Mouse (Mus musculus): ENCODE measurements at regions not wholly inside any gene's neighbourhood (a gene's known extent, or its start where the extent isn't known, plus 50 kb on each side); places are given as distances from the start of the nearest gene placed in this dataset.
A peak's percentile ranks its signal among the peaks of the same experiment; 100 is the strongest.

- Histone ChIP-seq H3K4me1 (0 out of 2 replicates have a peak, but pooled peaks cover 8% of the 10 kb centered on the region), H3K27me3 (no peaks in the 10 kb centered on the region), H3K9me3 (replicated peaks) (no peaks in the 10 kb centered on the region), H3K36me3 (no peaks in the 10 kb centered on the region), H3K4me2 (replicated peaks) (no peak overlapping the region), H3K9ac (no peak overlapping the region), H3K27ac (replicated peaks) (no peak overlapping the region), H3K4me3 (replicated peaks) (no peak overlapping the region)
- peak; percentile 30; the same call in 1 of the 2 replicates for ATAC-seq (ENCODE audit: insufficient number of reproducible peaks, low FRiP score, low TSS enrichment, low read depth)
- 27% methylated on average over 14 of the region's 14 CpGs for WGBS
These were observed 119.7 kb downstream of the Rps24 start for GRCm38 (mm10) chr14:24606444-24607173.

GRCm38 (mm10) chr14:24608356-24608755 is 121.4 kb downstream of the Rps24 start:
- Histone ChIP-seq H3K4me3 (replicated peaks) (no peak overlapping the region), H3K27ac (replicated peaks) (no peak overlapping the region), H3K9me3 (replicated peaks) (no peaks in the 10 kb centered on the region), H3K27me3 (no peaks in the 10 kb centered on the region), H3K4me1 (0 out of 2 replicates have a peak, but pooled peaks cover 8% of the 10 kb centered on the region), H3K36me3 (no peaks in the 10 kb centered on the region), H3K4me2 (replicated peaks) (no peak overlapping the region), H3K9ac (no peak overlapping the region)
- ATAC-seq (ENCODE audit: insufficient number of reproducible peaks, low FRiP score, low TSS enrichment, low read depth), result no peak
- 95% methylated on average over 1 of the region's 1 CpGs for WGBS

DNA sequence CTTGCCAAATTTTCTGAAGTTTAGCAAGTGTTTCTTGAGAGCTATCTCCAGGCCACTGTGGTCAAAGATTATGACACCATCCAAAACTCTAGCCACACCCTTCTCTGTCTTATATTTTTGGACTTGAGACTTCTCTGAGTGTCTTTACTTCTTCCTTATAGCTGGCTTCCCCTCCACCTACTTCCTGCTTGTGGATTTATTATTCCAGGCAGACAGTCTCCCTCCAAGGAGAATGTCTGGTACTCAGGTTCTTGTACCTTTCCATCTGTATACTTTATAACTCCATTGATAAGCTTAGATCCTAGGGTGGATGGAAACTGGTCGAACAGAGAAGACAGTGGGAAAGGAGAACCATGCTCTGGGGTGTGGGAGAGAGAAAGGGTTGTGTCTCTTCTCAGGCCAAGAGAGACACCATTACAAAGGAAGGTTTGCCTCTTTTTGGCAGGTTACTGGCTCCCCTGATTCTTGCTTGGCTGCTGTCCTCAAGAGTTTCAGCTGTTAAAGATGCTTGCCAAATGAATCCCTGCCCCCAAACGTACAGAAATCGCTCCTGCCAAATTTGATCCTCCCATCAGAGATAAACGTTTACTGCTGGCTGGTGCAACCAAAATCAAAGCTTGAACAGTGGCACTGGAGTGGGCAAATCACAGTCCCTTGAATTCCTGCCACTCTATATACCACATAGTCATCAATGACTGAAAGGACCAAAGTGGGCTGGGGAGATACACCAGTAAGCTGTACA is 125.5 kb downstream of the Rps24 start:
- Histone ChIP-seq H3K4me1 (no peaks in the 10 kb centered on the region), H3K9me3 (replicated peaks) (no peaks in the 10 kb centered on the region), H3K4me2 (replicated peaks) (no peak overlapping the region), H3K27me3 (no peaks in the 10 kb centered on the region), H3K27ac (replicated peaks) (no peak overlapping the region), H3K36me3 (no peaks in the 10 kb centered on the region), H3K9ac (no peak overlapping the region), H3K4me3 (replicated peaks) (no peak overlapping the region)
- no peak for ATAC-seq (ENCODE audit: insufficient number of reproducible peaks, low FRiP score, low TSS enrichment, low read depth)
- 43% methylated on average over 4 of the region's 4 CpGs for whole genome bisulfite sequencing

DNA sequence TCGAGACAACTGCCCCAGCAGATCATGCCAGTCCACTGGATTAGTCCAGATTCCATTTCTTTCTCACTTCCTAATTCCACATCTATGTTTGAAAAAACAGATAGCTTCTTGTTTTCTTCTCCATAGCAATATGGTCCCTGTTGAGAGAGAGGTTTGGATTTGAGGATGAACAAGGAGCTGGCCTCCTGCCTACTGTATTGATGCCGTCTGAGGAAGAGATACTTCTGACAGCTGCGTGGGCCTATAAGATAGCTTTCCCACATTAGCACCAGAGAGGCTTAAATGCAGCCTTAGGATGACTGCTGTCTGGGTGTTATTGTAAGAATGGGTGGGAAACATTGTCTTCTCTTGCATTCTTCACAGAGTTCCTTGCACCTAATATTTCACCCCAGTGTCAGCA is 128.9 kb downstream of the Rps24 start:
- Histone ChIP-seq H3K4me1 (no peaks in the 10 kb centered on the region), H3K27me3 (no peaks in the 10 kb centered on the region), H3K9me3 (replicated peaks) (no peaks in the 10 kb centered on the region), H3K4me2 (replicated peaks) (no peak overlapping the region), H3K27ac (replicated peaks) (no peak overlapping the region), H3K4me3 (replicated peaks) (no peak overlapping the region), H3K9ac (no peak overlapping the region), H3K36me3 (no peaks in the 10 kb centered on the region)
- 77% methylated on average over 3 of the region's 3 CpGs for WGBS
- no peak for ATAC-seq (ENCODE audit: insufficient number of reproducible peaks, low FRiP score, low TSS enrichment, low read depth)

GRCm38 (mm10) chr14:24616306-24617125 is 129.6 kb downstream of the Rps24 start:
- no peak for ATAC-seq (ENCODE audit: insufficient number of reproducible peaks, low FRiP score, low TSS enrichment, low read depth)
- no peak overlapping the region for H3K4me3 ChIP-seq (replicated peaks)
- no peaks in the 10 kb centered on the region for H3K36me3 ChIP-seq
- H3K4me2 ChIP-seq (replicated peaks), result no peak overlapping the region
- WGBS, result 65% methylated on average over 10 of the region's 10 CpGs
- no peaks in the 10 kb centered on the region for H3K9me3 ChIP-seq (replicated peaks)
- no peaks in the 10 kb centered on the region for H3K27me3 ChIP-seq
- H3K27ac ChIP-seq (replicated peaks), result no peak overlapping the region
- H3K9ac ChIP-seq, result no peak overlapping the region
- no peaks in the 10 kb centered on the region for H3K4me1 ChIP-seq

DNA sequence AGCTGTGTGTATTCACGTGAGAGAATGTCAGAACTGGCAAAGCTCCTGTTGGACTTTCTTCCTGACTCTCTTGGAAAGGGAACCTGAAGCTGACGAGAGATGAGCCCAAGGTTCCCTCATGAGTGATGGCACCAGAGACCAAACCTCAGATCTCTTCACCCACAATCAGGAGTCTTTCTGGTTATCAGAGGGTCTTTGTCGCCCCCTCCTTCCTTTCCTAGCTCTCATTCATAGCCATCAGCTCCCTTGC is 130.1 kb downstream of the Rps24 start:
- no peaks in the 10 kb centered on the region for H3K36me3 ChIP-seq
- no peak overlapping the region for H3K9ac ChIP-seq
- no peak for ATAC-seq (ENCODE audit: insufficient number of reproducible peaks, low FRiP score, low TSS enrichment, low read depth)
- H3K4me1 ChIP-seq, result no peaks in the 10 kb centered on the region
- no peak overlapping the region for H3K4me3 ChIP-seq (replicated peaks)
- H3K4me2 ChIP-seq (replicated peaks), result no peak overlapping the region
- H3K27me3 ChIP-seq, result no peaks in the 10 kb centered on the region
- no peaks in the 10 kb centered on the region for H3K9me3 ChIP-seq (replicated peaks)
- 54% methylated on average over 3 of the region's 3 CpGs for WGBS
- no peak overlapping the region for H3K27ac ChIP-seq (replicated peaks)

GRCm38 (mm10) chr14:24617393-24617861 is 130.5 kb downstream of the Rps24 start:
- Histone ChIP-seq H3K27ac (replicated peaks) (no peak overlapping the region), H3K4me1 (no peaks in the 10 kb centered on the region), H3K4me2 (replicated peaks) (no peak overlapping the region), H3K9me3 (replicated peaks) (no peaks in the 10 kb centered on the region), H3K27me3 (no peaks in the 10 kb centered on the region), H3K36me3 (no peaks in the 10 kb centered on the region), H3K4me3 (replicated peaks) (no peak overlapping the region), H3K9ac (no peak overlapping the region)
- 65% methylated on average over 10 of the region's 10 CpGs for WGBS
- ATAC-seq (ENCODE audit: insufficient number of reproducible peaks, low FRiP score, low TSS enrichment, low read depth), result no peak

- no peaks in the 10 kb centered on the region for H3K27me3 ChIP-seq
- H3K4me2 ChIP-seq (replicated peaks), result no peak overlapping the region
- H3K4me1 ChIP-seq, result no peaks in the 10 kb centered on the region
- no peak overlapping the region for H3K27ac ChIP-seq (replicated peaks)
- ATAC-seq (ENCODE audit: insufficient number of reproducible peaks, low FRiP score, low TSS enrichment, low read depth), result no peak
- no peaks in the 10 kb centered on the region for H3K36me3 ChIP-seq
- 54% methylated on average over 16 of the region's 16 CpGs for WGBS
- H3K9ac ChIP-seq, result no peak overlapping the region
- no peak overlapping the region for H3K4me3 ChIP-seq (replicated peaks)
- H3K9me3 ChIP-seq (replicated peaks), result no peaks in the 10 kb centered on the region
These were observed 131.5 kb downstream of the Rps24 start for GRCm38 (mm10) chr14:24618226-24619038.

- ATAC-seq (ENCODE audit: insufficient number of reproducible peaks, low FRiP score, low TSS enrichment, low read depth), result no peak
- no peak overlapping the region for H3K27ac ChIP-seq (replicated peaks)
- H3K9ac ChIP-seq, result no peak overlapping the region
- 0 out of 2 replicates have a peak, but pooled peaks cover under 1% of the 10 kb centered on the region for H3K9me3 ChIP-seq (replicated peaks)
- H3K36me3 ChIP-seq, result no peaks in the 10 kb centered on the region
- no peaks in the 10 kb centered on the region for H3K4me1 ChIP-seq
- WGBS, result 72% methylated on average over 1 of the region's 1 CpGs
- no peak overlapping the region for H3K4me3 ChIP-seq (replicated peaks)
- no peak overlapping the region for H3K4me2 ChIP-seq (replicated peaks)
- no peaks in the 10 kb centered on the region for H3K27me3 ChIP-seq
These were observed 145.1 kb downstream of the Rps24 start for GRCm38 (mm10) chr14:24631994-24632393.

GRCm38 (mm10) chr14:24641853-24642252 is 154.9 kb downstream of the Rps24 start:
- Histone ChIP-seq H3K4me1 (no peaks in the 10 kb centered on the region), H3K27me3 (no peaks in the 10 kb centered on the region), H3K4me2 (replicated peaks) (no peak overlapping the region), H3K27ac (replicated peaks) (no peak overlapping the region), H3K36me3 (no peaks in the 10 kb centered on the region), H3K4me3 (replicated peaks) (no peak overlapping the region), H3K9me3 (replicated peaks) (no peaks in the 10 kb centered on the region), H3K9ac (no peak overlapping the region)
- WGBS, result 55% methylated on average over 5 of the region's 5 CpGs
- peak; percentile 69 for ATAC-seq (ENCODE audit: insufficient number of reproducible peaks, low FRiP score, low TSS enrichment, low read depth)
